Mouse (Mus musculus) CD8-positive naive resting alpha-beta T cell, adult 2 months (primary cell): ENCODE measurements around the gene Utrn.

Source experiments
- DNase-seq, 2 experiments: peaks; one replicate each; pipeline ENCODE4 v3.0.0; 2022; ENCODE audit warnings: low read depth in 2 of 2, low spot score in 2 of 2

Gene Utrn

DNA sequence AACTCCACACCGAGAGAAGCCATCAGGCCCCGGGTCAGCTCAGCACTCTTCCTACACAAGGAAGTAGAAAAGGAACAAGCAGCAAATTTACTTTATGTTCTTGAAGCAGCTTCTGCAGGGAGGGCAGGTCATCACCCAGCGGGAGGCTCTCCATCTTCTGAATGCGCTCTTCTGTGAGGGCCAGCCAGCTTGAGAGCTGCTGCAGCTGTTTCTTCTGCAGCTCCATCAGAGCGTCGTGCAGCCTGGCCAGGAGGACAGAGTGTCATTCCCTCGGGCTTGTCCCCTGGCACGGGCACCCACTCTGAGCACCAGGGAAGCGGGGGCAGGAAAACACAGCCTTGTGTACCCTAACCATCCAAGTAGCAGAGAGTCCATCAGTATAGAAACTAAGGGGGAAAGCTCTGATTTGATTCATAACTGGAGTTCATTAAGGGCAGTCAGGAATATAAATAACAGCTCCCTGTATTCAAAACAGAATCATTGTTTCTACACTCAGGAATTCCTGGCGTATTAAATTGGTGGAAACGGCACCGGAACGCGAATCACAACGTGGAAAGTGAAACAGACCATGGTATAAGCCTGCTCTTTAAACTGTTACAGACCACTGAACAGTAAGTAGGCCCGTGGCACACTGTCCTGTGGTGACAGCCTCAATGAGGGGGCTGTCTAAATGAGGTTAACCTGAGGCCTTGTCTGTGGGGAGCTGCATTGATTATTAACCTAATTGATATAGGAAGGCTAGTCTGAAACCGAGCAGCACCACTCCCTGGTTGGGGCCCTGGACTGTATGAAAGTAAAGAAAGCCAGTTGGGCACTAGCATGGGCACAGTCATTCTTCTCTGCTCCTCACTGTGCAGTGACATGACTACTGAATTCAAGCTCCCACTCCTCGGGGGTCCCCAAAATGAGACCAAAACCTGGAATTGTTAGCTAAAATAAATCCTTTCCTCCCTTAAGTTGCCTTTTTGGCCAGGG lies 132.0 kb downstream of the Utrn start:
- DNase-seq, result no peak

DNA sequence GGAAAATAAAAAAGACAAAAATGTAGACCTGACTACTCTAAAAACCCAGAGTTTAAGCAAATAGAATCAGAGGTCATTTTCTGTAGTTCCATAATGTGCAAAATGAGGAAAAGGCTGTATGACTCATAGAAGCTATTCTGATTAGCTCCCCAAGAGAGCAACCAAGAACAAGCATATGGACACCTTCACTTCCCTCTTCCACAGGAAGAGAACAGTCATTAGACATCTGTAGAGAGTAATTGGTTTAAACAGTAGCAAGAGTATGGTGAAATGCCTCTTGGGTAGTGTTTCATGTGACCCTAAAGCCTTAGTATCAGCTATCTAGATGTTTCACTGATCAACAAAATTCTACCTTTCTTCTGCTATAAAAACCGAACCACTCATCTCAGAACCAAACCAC lies 133.5 kb downstream of the Utrn start:
- no peak for DNase-seq

DNA sequence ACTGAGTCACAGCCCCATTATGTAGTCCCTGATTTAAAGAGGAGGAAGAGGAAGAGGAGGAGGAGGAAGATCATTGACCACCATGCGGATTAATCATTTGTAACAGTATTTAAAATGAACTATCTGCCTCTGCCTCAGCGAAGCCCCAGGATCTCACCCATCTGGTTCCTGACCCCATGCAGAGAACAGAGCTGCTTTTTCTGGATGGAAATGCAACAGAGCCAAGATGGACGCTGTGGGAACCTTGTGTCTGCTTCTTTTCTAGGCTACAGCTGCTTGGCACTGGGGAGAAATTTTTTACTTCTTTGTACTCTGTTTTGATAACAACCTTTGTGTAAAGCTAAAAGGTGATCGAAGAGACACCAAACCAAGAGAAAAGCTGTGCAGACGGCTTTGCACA lies 137.7 kb downstream of the Utrn start:
- no peak for DNase-seq

DNA sequence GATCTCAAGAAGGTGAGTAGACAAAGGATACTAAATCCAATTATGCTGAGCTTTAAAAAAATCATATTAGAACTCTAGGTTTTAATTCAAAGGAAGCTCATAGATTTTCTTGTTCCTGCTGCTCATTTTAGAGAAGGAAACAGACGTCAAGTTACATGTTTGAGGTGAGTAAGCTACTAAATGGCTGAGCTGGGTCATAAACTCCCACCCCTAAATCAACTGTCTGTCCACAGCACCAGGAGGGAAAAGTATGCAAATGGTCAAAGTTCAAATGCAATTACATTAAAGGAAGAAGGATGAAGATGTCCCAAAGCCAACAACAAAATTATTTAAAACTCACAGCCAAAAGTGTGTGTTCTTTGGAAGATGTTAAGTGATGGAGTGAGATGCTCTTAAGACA lies 139.5 kb downstream of the Utrn start:
- DNase-seq, result no peak

DNA sequence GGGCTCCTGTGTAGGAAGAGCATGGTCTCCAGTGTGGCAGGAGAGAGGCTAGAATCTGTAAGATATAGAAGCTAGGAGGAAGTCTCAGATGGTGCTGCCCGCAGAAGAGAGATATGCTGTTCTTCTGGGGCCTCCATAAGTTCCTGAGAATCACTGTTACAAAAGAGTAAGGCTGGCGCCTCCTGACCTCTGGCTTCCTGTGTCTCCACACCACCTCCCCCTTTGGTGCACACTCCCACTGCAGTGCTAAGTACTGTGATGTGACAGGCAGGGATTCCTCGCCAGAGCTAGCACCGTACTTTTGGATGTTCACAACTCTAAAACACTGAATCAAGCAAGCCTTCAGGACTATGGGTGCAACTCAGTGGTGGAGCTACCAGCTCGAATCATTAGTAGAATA lies 140.1 kb downstream of the Utrn start:
- no peak for DNase-seq

DNA sequence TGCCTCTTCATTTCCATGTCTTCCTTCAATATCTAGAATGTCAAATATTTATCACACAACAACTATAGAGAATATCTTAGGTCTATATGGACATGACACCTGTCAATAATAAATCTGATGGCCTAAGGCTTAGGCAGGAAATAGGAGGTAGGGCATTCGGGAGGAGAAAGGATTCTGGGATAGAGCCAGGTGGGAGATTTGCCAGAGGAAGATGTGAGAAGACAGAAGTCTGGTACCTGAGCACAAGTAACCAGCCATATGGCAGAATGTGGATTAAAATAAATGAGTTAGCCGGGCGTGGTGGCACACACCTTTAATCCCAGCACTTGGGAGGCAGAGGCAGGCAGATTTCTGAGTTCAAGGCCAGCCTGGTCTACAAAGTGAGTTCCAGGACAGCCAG lies 141.3 kb downstream of the Utrn start:
- no peak for DNase-seq

DNA sequence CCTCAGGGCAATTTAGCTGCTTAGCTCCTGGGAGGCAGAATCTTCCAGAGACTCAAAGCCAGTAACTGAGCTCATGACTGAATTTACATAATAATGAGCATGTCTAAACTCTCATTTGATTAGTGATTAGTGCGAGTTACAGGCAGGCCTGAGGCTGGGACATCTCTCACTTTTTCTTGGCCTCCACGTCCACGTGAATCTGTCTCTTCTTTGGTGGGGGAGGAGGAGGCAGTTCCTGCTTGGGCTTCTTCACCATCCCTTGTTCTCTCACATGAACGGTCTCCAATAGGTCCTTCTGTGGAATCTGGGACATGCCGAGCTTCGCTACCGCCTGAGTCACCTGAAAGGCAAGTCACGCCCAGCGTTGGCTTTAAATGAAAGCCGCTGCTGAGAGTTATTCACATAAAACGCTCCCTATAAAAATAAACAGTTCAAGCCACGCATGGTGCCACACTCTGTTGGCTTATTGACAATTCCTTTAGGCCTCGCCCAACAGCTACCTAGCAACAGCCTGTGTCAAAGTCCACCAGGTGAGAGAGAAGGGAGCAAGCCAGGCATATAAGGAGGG lies 143.0 kb downstream of the Utrn start:
- DNase-seq, result no peak

DNA sequence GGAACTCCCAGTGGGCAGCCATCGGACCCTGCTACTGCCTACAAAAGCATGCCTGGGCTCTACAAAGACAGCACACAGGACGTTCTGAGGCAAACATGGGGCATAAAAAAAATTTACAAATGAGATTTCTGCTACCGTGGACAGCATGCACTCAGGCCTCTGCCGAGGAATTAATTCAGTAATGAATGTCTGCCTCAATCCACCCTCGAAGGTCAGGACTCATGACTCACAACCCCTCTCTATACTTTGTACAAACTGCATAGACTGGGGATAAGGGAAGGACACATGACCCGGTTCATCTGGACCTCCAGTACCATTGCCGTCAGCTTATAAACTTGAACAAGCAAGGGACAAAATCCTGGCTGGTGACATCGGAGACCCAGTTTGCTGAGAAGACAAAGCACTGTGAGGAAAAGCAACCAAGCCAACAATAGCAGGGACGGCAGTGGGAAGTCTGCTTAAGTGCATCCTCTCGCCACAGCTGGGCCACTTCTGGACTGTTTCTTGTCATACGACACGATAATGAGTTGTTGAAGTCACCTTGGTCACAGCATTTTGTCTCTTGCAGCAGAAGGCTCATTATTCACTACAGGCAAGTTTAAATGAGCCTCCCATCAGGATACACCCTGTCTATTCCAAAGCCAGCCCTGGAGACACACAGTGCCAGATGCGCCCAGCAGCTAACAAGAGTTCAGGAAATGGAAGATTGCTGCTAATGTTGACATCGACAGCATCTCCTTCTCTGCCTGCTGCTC lies 144.7 kb downstream of the Utrn start:
- no peak for DNase-seq

DNA sequence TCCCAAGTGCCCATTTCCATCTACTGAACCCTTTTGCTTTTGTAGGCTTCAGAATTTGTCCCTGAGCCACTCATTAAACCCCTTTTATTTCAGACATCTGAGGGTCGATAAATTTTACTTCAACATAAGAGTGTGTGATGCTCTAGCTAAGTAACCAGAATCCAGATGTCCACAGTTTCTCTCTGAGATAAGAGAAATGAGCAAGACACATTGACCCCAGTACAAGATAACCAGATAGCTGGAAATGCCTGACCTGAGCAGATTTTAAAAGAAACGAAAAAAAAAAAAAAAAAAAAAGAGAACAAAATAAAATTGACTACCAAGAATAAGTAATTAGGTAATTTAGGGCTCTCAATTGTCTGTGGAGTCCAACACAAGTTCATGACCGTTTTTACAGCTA lies 145.9 kb downstream of the Utrn start:
- no peak for DNase-seq

DNA sequence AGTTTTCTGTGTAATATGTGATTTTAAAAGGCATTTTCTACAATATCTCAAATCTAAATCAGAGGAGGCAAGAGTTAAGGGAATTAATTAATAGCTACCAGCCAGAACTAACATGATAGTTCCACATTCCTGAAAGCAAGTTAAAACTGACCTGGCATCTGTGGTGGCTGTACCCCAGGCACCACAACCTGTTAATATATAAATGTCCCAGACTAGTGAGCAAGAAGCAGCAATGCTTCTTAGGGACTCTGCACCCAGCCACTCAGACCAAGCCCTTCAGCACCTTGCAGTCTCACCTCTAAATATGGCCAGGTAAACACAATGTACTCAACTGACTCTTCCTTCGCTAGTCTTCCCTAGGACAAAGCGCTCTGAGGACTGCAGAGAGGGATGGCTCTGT lies 147.1 kb downstream of the Utrn start:
- DNase-seq, result no peak

DNA sequence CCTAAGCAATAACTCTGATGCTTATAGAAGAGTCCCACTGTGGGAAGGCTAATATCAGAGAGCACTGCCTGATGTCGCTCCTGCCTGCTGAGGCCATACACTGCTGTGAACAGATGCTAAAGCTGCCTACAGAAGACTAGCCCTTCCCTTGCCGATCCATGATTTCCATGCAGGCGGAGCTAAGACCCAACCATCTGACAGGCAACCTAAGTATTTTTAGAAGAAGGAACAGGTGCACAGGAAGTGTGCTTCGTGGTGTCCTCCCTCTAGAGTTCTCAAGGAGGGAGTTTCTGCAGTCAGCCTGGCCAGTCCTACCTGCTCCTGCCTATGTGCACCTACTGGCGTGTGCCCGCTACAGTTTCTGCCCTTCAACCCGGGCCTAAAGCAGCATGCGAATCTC lies 150.8 kb downstream of the Utrn start:
- no peak for DNase-seq

DNA sequence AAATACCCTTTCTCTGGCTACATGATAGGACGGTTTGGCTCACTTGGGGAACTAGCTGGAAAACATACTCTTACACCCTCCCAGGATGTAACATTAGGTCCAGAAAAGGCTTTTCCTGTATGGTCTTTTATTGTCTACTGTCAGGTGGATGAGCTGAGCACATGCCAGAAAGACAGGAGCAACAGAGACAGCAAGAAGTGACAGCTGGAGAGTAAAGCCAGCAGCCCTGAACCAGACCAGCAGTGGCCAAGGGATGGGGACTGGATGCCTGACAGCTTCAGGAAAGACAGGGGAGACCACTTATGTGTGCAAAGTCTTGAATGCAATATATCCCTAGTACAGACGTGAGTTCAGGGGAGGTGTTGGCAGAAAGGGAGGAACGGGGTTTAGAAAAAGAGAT lies 151.8 kb downstream of the Utrn start:
- no peak for DNase-seq

DNA sequence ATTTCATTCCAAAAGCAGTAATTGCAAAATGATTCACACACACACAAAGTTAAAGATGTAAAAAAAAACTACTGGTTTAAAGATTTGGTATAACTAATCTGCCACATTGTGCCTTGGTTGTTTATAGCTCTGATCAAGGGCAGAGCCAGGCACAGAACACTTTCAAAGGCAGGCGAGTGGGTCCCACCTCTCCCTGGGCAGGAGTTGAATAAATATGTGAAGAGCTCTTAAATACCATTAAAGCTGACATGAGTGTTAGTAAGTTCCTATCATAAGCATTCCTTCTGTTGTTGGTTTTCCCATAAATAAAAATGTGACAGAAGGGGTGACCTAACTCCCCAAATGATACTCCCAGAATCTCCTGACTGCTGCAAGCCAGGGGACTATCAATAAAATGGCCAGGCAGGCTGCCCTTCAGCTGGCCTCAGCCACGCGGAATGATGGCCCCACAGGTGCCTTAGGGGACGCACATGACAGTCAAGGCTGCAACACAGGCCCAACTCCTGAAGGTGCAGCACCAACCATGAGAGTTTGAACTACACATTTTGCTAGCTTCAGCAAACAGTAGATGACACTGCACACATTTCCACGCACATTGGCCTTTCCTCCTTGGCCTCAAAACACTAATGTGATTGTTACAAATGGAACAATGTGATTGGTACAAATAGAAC lies 152.4 kb downstream of the Utrn start:
- no peak for DNase-seq

DNA sequence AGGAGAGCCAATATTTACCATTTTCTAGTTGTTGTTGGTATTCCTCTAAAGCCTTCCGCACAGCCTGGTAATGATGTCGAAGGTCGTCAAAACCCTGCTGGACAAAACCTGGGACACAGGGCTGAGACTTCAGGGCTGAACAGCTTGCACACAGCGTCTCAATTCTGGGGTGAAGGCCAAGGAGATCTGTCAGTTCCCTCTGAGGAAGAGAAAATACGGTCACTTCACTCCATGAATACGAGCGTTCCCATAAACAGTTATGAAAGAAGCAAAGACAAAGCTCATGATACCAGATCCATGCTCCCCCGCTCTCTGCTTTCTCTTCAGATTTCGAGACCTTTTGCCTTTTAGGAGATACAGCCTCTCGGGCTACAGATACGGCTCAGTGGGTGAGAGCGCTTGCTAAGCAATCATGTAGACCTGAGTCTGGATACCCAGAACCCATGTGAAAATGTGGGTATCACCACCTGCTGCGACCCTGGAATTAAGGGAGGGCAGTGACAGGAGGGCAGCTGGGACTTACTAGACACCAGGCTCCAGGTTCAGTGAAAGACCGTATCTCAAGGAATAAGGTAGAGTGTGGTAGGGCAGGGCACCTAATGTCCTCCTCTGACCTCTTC lies 155.8 kb downstream of the Utrn start:
- no peak for DNase-seq

DNA sequence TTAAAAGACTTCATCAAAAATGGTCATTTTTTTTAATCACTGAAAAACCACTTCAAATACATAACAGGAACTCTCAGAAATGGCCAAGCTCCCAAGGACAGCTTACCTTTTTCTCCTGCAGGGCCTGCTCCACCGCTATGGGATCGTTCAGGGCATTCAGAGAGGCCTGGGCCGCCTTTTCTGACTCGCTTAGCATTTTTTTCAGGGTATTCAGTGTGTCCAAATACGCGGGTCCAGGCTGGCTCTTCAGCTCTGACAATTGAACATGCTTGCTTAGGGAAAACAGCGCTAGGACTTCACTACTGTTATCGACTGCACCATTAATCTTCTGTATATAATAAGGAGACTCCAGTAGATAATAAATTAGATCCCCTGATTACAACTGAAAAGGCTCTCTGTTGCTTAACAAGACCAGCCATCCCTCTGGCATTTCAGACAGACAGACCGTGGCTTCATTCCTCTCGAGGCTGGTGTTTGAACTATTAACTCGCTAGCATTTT lies 157.8 kb downstream of the Utrn start:
- no peak for DNase-seq

DNA sequence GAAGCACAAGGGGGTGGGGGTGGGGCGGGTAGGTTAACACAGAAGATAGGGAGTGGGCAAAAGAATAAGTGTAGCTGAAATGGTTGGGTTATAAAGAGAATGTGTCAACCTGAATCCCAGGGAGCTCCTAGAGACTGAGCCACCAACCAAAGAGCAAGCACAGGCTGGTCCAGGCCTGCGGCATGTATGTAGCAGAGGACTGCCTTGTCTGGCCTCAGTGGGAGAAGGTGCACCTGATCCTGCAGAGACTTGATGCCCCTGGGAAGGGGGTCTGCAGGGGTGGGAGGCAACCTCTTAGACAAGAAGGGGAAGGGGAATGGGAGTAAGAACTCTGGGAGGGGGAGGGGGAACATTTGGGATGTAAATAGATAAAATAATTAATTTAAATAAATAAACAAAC lies 162.6 kb downstream of the Utrn start:
- DNase-seq, result no peak

DNA sequence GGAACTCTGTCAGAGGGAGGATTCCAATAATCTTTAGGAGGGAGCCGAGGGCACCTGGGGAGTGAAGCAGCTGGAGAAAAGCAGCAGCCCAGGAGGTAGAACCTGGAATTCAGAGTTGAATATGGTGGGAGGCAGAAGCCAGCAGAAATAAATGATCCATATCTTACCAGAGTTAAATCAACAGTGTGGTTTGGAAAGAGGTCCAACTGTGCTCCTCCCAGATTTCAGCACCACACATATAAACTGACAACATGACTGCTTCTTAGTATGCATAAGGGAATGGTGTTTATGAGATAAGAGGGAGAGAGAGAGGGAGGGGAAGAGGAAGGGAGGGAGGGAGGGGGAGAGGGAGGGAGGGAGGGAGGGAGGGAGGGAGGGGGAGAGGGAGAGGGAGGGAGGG lies 163.2 kb downstream of the Utrn start:
- DNase-seq, result no peak

DNA sequence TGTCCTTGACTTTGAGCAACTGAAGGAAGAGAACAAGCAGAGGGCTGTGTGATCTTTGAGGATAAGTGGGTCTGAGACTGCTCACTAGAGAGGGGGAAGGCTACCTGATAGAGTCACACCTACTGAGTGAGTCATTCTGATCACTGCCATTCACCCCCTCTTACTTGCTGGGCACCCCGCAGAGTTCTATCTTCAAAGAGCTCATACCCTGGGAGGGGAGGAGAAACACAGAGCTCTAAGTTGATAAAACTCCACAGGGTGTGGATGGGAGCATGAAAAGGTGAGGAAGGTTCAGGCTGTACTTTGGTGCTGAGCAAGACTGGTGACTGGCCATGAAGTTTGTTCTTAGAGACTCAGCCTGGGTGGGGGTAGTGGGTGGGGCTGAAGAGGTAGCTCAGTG lies 164.9 kb downstream of the Utrn start:
- DNase-seq, result no peak

DNA sequence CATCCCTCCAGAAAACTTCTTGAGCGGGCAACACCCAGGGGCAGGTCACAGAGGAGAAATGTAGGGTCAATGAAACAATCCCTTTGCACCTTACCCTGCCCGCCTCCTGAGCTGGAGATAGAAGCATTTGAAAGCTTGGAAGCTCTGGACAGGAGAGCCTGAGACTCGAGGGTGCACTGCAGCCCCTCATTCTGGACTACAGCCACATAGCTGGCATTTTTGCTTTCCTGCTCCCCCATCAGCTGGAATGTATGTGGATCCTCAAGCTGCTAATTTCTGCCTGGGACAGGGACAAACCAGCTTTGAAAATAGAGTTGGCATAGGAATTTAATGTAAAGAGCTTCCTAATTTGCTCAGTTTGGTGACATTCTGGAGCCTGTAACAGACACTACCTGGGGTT lies 165.6 kb downstream of the Utrn start:
- no peak for DNase-seq

DNA sequence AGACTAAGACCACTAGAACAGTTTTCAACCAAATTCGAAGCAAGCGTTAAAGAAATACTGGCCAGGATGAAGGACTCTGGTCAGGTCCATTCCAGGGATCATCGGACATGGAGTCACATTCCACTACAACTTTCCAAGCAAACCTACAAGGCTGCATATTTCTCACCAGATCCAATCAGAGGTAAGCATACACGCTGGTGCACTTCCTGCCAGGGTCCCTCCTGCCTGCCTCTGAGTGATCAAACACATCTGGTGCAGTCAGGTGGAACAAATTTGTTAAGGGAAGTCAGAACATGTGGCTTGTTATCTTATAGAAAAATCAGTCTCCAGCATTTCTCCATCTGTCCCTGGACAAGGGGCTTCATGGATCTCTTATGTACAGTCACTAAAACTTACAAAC lies 167.0 kb downstream of the Utrn start:
- no peak for DNase-seq

DNA sequence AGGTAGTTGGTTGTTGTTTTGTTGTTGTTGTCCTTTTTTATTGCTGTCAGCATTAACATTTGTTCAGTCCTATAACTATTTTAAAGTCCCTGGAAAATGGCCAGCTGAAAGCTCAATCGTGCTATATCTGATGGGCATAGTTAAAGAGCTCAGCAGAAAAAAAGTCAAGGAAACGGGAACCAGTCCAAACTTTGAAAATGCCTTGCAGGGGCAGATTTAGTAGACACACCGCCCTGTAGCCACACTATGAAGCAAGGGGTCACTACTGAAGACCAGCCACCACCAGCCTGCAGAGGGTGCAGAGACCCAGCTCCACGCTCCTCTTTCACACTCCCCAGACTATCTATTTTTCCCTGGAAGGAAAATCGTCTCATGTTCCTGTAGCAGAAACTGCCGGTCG lies 167.5 kb downstream of the Utrn start:
- no peak for DNase-seq
